Mouse (Mus musculus) induced T-regulatory cell, adult 2 months (primary cell): ENCODE results near the gene Wdr75.

Source experiments
- DNase-seq: peaks from one replicate; pipeline ENCODE4 v3.0.0-alpha.2; 2012; ENCODE audit warnings: low read depth

Gene Wdr75

GRCm38 (mm10) chr1:45837736-45838135 lies 42.8 kb downstream of the Wdr75 start:
- DNase-seq, result no peak

- no peak for DNase-seq
Measured at GRCm38 (mm10) chr1:45838271-45838670, 43.3 kb downstream of the Wdr75 start.

GRCm38 (mm10) chr1:45845466-45845865 lies 50.5 kb downstream of the Wdr75 start:
- no peak for DNase-seq

- no peak for DNase-seq
Measured at GRCm38 (mm10) chr1:45858038-45858437, 63.1 kb downstream of the Wdr75 start.

GRCm38 (mm10) chr1:45860349-45860748 lies 65.4 kb downstream of the Wdr75 start:
- no peak for DNase-seq

- DNase-seq, result no peak
Measured at GRCm38 (mm10) chr1:45861162-45861561, 66.2 kb downstream of the Wdr75 start.

GRCm38 (mm10) chr1:45863641-45864040 lies 68.7 kb downstream of the Wdr75 start:
- DNase-seq, result no peak

- no peak for DNase-seq
Measured at GRCm38 (mm10) chr1:45864564-45865014, 69.6 kb downstream of the Wdr75 start.

GRCm38 (mm10) chr1:45865316-45865715 lies 70.3 kb downstream of the Wdr75 start:
- DNase-seq, result no peak

- no peak for DNase-seq
Measured at GRCm38 (mm10) chr1:45865727-45866126, 70.8 kb downstream of the Wdr75 start.

- DNase-seq, result no peak
Measured at GRCm38 (mm10) chr1:45866288-45867018, 71.5 kb downstream of the Wdr75 start.

- DNase-seq, result no peak
Measured at GRCm38 (mm10) chr1:45868050-45868449, 73.1 kb downstream of the Wdr75 start.

GRCm38 (mm10) chr1:45868479-45869137 lies 73.6 kb downstream of the Wdr75 start:
- DNase-seq, result no peak
